ENCODE assay signal across 26 mouse cellular contexts in the genomic region with DNA sequence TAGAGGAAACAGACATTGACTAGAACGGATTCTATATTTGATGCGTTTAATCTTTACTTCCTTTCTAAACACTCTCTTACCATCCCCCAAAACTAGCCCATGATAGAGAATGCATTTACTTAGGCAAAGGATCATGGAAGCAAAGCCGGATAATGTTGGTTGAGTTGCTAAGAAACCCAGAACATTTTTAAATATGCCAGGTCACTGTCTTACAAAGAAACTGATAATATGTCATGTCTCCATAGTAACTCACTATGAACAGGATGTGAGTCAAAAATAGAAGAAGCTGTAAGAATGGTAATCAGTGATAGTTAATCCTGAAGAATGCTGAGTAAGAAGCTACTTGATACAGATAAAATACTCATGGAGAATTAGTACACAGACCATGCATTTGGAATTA.
DNase-seq lines count a peak whose midpoint lies in the region; ATAC-seq and TF ChIP-seq lines count a peak whose summit lies in the region.
"Had no signal": no experiment of that assay in that cellular context is flagged by ENCODE, and none has a peak within 500 bp of the region (broad histone marks: within the 10 kb centered on the region; RNA-seq: fewer than 3 reads in every experiment).

No protein-coding gene starts in this region.

- no peak for TF ChIP-seq CTCF in lung, postnatal 0 days (IDR thresholded peaks at IDR 0.05)

- no peak overlapping the region for H3K27ac ChIP-seq in lung, postnatal 0 days (ENCODE audit: low read length)
- H3K27ac ChIP-seq: embryonic facial prominence, embryonic 15.5 days; forebrain, embryonic 10.5 days; heart, adult 2 months; heart, embryonic 15.5 days; hindbrain, embryonic 10.5 days; hindbrain, embryonic 15.5 days had no signal

- no peaks in the 10 kb centered on the region for H3K27me3 ChIP-seq in lung, postnatal 0 days (replicated peaks; ENCODE audit: insufficient read depth, low read length)
- H3K27me3 ChIP-seq: CH12.LX; embryonic facial prominence, embryonic 15.5 days; heart, embryonic 15.5 days; hindbrain, embryonic 15.5 days had no signal

- H3K4me3 ChIP-seq in lung, postnatal 0 days (ENCODE audit: low read depth, low read length): no peak overlapping the region
- H3K4me3 ChIP-seq: embryonic facial prominence, embryonic 15.5 days; erythroblast, embryonic 14.5 days; forebrain, embryonic 10.5 days; heart, adult 2 months; heart, embryonic 15.5 days; hindbrain, embryonic 10.5 days; hindbrain, embryonic 15.5 days had no signal

- H3K4me1 ChIP-seq in lung, postnatal 0 days (ENCODE audit: insufficient read depth, low read depth, low read length): no peaks in the 10 kb centered on the region
- H3K4me1 ChIP-seq: embryonic facial prominence, embryonic 15.5 days; forebrain, embryonic 10.5 days; heart, embryonic 15.5 days; hindbrain, embryonic 10.5 days; hindbrain, embryonic 15.5 days had no signal

- no peak for ATAC-seq in lung, postnatal 0 days
- ATAC-seq: activated CD4-positive, CD25-positive, alpha-beta regulatory T cell, adult 4 months; forebrain, embryonic 14.5 days; inflammation-experienced regulatory T-cells, adult 6 months; Patski had no signal

- no peak for TF ChIP-seq EP300 in lung, postnatal 0 days (IDR thresholded peaks at IDR 0.05)

- no peak overlapping the region for H3K4me2 ChIP-seq in lung, postnatal 0 days (replicated peaks; ENCODE audit: low read depth, low read length)
- H3K4me2 ChIP-seq: embryonic facial prominence, embryonic 15.5 days; heart, embryonic 11.5 days; heart, embryonic 15.5 days; hindbrain, embryonic 15.5 days had no signal

- no peaks in the 10 kb centered on the region for H3K9me3 ChIP-seq in lung, postnatal 0 days (ENCODE audit: low read length)
- H3K9me3 ChIP-seq: embryonic facial prominence, embryonic 15.5 days; forebrain, embryonic 10.5 days; heart, embryonic 15.5 days; hindbrain, embryonic 10.5 days; hindbrain, embryonic 15.5 days had no signal

- H3K36me3 ChIP-seq in lung, postnatal 0 days (ENCODE audit: insufficient read depth, low read length): no peaks in the 10 kb centered on the region
- H3K36me3 ChIP-seq: embryonic facial prominence, embryonic 15.5 days; forebrain, embryonic 10.5 days; heart, embryonic 15.5 days; hindbrain, embryonic 10.5 days; hindbrain, embryonic 15.5 days had no signal

- 72% methylated on average over 3 of the region's 3 CpGs for WGBS in lung, postnatal 0 days

- H3K9ac ChIP-seq in lung, postnatal 0 days (replicated peaks; ENCODE audit: low read depth): no peak overlapping the region
- H3K9ac ChIP-seq: embryonic facial prominence, embryonic 15.5 days; heart, embryonic 15.5 days; hindbrain, embryonic 15.5 days had no signal

- DNase-seq in frontal cortex, adult 2 months (ENCODE audit: extremely low spot score in 1 of 2, low spot score in 1 of 2): peak; percentile 0 to 47
- DNase-seq in frontal cortex, postnatal 25 days (ENCODE audit: low spot score in 2 of 2): no peak
- peak; percentile 3 for DNase-seq in layer of hippocampus, adult 9-11 months
- DNase-seq in layer of hippocampus, postnatal 25 days (ENCODE audit: extremely low spot score in 1 of 2, low spot score in 1 of 2): no peak
- peak; percentile 2 for DNase-seq in right cerebral cortex, adult 18-20 months
- DNase-seq in right cerebral cortex, postnatal 36 days (ENCODE audit: low spot score in 2 of 2): no peak
- no peak for DNase-seq in lung, postnatal 0 days (ENCODE audit: low spot score)
- DNase-seq: adrenal gland, postnatal 14 days; cerebellum, adult 11 months; cerebellum, adult 8-10 months; cerebellum, postnatal 14 days; embryo, embryonic 11 days; gastrocnemius, postnatal 10 days; heart, adult 2 months had no signal

Comparison
In these comparisons a context has a peak if more than half of its experiments do, and no peak if none do; other contexts are left out.
1. DNase-seq: peak in frontal cortex, adult 2 months (2 of 2), layer of hippocampus, adult 9-11 months (single experiment) and right cerebral cortex, adult 18-20 months (single experiment); none in frontal cortex, postnatal 25 days (0 of 2), layer of hippocampus, postnatal 25 days (0 of 2), right cerebral cortex, postnatal 36 days (0 of 2) and lung, postnatal 0 days (single experiment).